Mouse (Mus musculus) forebrain, embryonic 12.5 days (tissue): Measurements from ENCODE around the gene Gtf2e1. TPM values are rescaled to one million over a fixed set of nuclear protein-coding genes. Genes with fewer than 3 reads are reported as not detected.
A peak's percentile ranks its signal among the peaks of the same experiment; 100 is the strongest.

Experiments
- ATAC-seq: fragments of 200-750 bp; cut with Nextera tagmentation; 2 replicates; pipeline ENCODE4 v1.8.0; 2017; ENCODE audit warnings: moderate TSS enrichment; ENCODE audit not compliant: low FRiP score
- H3K27ac ChIP-seq: fragments of 300-500 bp; sonication (generic); 2 replicates; pipeline ENCODE4 v1.5.1; 2016; ENCODE audit warnings: mild to moderate bottlenecking
- H3K27me3 ChIP-seq: fragments of 300-500 bp; sonication (generic); 2 replicates; pipeline ENCODE4 v1.6.1; 2016; ENCODE audit warnings: mild to moderate bottlenecking
- H3K36me3 ChIP-seq: fragments of 300-500 bp; sonication (generic); replicated peaks from 2 replicates; pipeline ENCODE4 v1.6.1; 2016; ENCODE audit warnings: mild to moderate bottlenecking
- H3K4me1 ChIP-seq: fragments of 300-500 bp; sonication (generic); 2 replicates; pipeline ENCODE4 v1.6.1; 2016
- H3K4me2 ChIP-seq: fragments of 300-500 bp; sonication (generic); 2 replicates; pipeline ENCODE4 v1.6.1; 2016; ENCODE audit warnings: mild to moderate bottlenecking, moderate library complexity
- H3K4me3 ChIP-seq: fragments of 300-500 bp; sonication (generic); replicated peaks from 2 replicates; pipeline ENCODE4 v1.5.1; 2016; ENCODE audit warnings: mild to moderate bottlenecking
- H3K9ac ChIP-seq: fragments of 300-500 bp; sonication (generic); 2 replicates; pipeline ENCODE4 v1.6.1; 2016; ENCODE audit warnings: mild to moderate bottlenecking
- H3K9me3 ChIP-seq: fragments of 300-500 bp; sonication (generic); 2 replicates; pipeline ENCODE4 v1.6.1; 2016
- WGBS: fragments of 180-500 bp; shearing (Covaris S2); methylation state at CpG from one replicate; pipeline ENCODE4 v1.1.7; 2016; 5-methylcytosine and 5-hydroxymethylcytosine counted together
- polyA plus RNA-seq: library from polyadenylated mRNA; unstranded; fragments of >200 nt; fragmentation: Nextera tagmentation; extraction: Ambion mirVana; gene quantifications from 2 replicates; pipeline ENCODE4 v1.2.1, GENCODE M21; 2016

Gtf2e1 gene
- polyA plus RNA-seq, 1 experiment from 2014 or later: 49.3 TPM

GRCm38 (mm10) chr16:37539240-37539610 is 364 bp downstream of the Gtf2e1 start:
- peak; percentile 69 for ATAC-seq
- Histone ChIP-seq H3K4me1 (peaks cover 33% of the 10 kb centered on the region), H3K9ac (peak overlapping the region; percentile 88), H3K9me3 (no peaks in the 10 kb centered on the region), H3K36me3 (peaks cover 20% of the 10 kb centered on the region), H3K4me3 (peak overlapping the region; percentile 78), H3K4me2 (peak overlapping the region; percentile 74), H3K27ac (peak overlapping the region; percentile 87), H3K27me3 (no peaks in the 10 kb centered on the region)
- under 1% methylated on average over 22 of the region's 22 CpGs for WGBS

- Histone ChIP-seq H3K27ac (no peak overlapping the region), H3K4me1 (peaks cover 32% of the 10 kb centered on the region), H3K4me3 (no peak overlapping the region), H3K36me3 (peaks cover 32% of the 10 kb centered on the region), H3K9ac (no peak overlapping the region), H3K27me3 (no peaks in the 10 kb centered on the region), H3K9me3 (no peaks in the 10 kb centered on the region), H3K4me2 (no peak overlapping the region)
- 87% methylated on average over 8 of the region's 8 CpGs for WGBS
- ATAC-seq: no peak
These were observed 6.1 kb downstream of the Gtf2e1 start for GRCm38 (mm10) chr16:37533369-37534068.

GRCm38 (mm10) chr16:37532046-37532445 is 7.5 kb downstream of the Gtf2e1 start:
- Histone ChIP-seq H3K27me3 (no peaks in the 10 kb centered on the region), H3K4me3 (no peak overlapping the region), H3K4me2 (no peak overlapping the region), H3K27ac (no peak overlapping the region), H3K9me3 (no peaks in the 10 kb centered on the region), H3K4me1 (peaks cover 24% of the 10 kb centered on the region), H3K36me3 (peaks cover 32% of the 10 kb centered on the region), H3K9ac (no peak overlapping the region)
- 96% methylated on average over 1 of the region's 1 CpGs for WGBS
- no peak for ATAC-seq

GRCm38 (mm10) chr16:37530170-37530569 is 9.4 kb downstream of the Gtf2e1 start:
- H3K4me3 ChIP-seq: no peak overlapping the region
- no peaks in the 10 kb centered on the region for H3K27me3 ChIP-seq
- no peak overlapping the region for H3K27ac ChIP-seq
- H3K4me2 ChIP-seq: no peak overlapping the region
- no peak overlapping the region for H3K9ac ChIP-seq
- WGBS: 90% methylated on average over 6 of the region's 6 CpGs
- H3K9me3 ChIP-seq: no peaks in the 10 kb centered on the region
- ATAC-seq: no peak
- H3K36me3 ChIP-seq: peaks cover 29% of the 10 kb centered on the region
- peaks cover 20% of the 10 kb centered on the region for H3K4me1 ChIP-seq

GRCm38 (mm10) chr16:37526688-37527223 is 12.8 kb downstream of the Gtf2e1 start:
- no peaks in the 10 kb centered on the region for H3K27me3 ChIP-seq
- no peak for ATAC-seq
- peaks cover 36% of the 10 kb centered on the region for H3K36me3 ChIP-seq
- H3K4me1 ChIP-seq: peaks cover 4% of the 10 kb centered on the region; the same call in 1 of the 2 replicates
- 94% methylated on average over 3 of the region's 3 CpGs for WGBS
- H3K9ac ChIP-seq: no peak overlapping the region
- H3K4me3 ChIP-seq: no peak overlapping the region
- no peak overlapping the region for H3K27ac ChIP-seq
- no peak overlapping the region for H3K4me2 ChIP-seq
- no peaks in the 10 kb centered on the region for H3K9me3 ChIP-seq

- Histone ChIP-seq H3K27ac (no peak overlapping the region), H3K9me3 (no peaks in the 10 kb centered on the region), H3K27me3 (no peaks in the 10 kb centered on the region), H3K4me2 (no peak overlapping the region), H3K9ac (no peak overlapping the region), H3K4me3 (no peak overlapping the region), H3K36me3 (peaks cover 44% of the 10 kb centered on the region), H3K4me1 (peaks cover 4% of the 10 kb centered on the region; the same call in 1 of the 2 replicates)
- ATAC-seq: no peak
- 98% methylated on average over 2 of the region's 2 CpGs for WGBS
These were observed 14.5 kb downstream of the Gtf2e1 start for GRCm38 (mm10) chr16:37525121-37525520.

- Histone ChIP-seq H3K4me1 (peaks cover under 1% of the 10 kb centered on the region; the same call in 1 of the 2 replicates), H3K9ac (no peak overlapping the region), H3K9me3 (no peaks in the 10 kb centered on the region), H3K27me3 (no peaks in the 10 kb centered on the region), H3K36me3 (peaks cover 59% of the 10 kb centered on the region), H3K27ac (no peak overlapping the region), H3K4me2 (no peak overlapping the region), H3K4me3 (no peak overlapping the region)
- no peak for ATAC-seq
- 91% methylated on average over 7 of the region's 7 CpGs for WGBS
These were observed 17.4 kb downstream of the Gtf2e1 start for GRCm38 (mm10) chr16:37522100-37522697.

- H3K9me3 ChIP-seq: no peaks in the 10 kb centered on the region
- no peaks in the 10 kb centered on the region for H3K4me1 ChIP-seq
- H3K27ac ChIP-seq: no peak overlapping the region
- H3K36me3 ChIP-seq: peaks cover 63% of the 10 kb centered on the region
- WGBS: 95% methylated on average over 2 of the region's 2 CpGs
- H3K27me3 ChIP-seq: no peaks in the 10 kb centered on the region
- H3K4me3 ChIP-seq: no peak overlapping the region
- H3K9ac ChIP-seq: no peak overlapping the region
- no peak for ATAC-seq
- no peak overlapping the region for H3K4me2 ChIP-seq
These were observed 19.2 kb downstream of the Gtf2e1 start for GRCm38 (mm10) chr16:37520190-37521040.

GRCm38 (mm10) chr16:37519721-37520120 is 19.9 kb downstream of the Gtf2e1 start:
- no peak for ATAC-seq

GRCm38 (mm10) chr16:37518662-37519061 is 20.9 kb downstream of the Gtf2e1 start:
- ATAC-seq: no peak
- 88% methylated on average over 2 of the region's 2 CpGs for WGBS
- no peak overlapping the region for H3K4me2 ChIP-seq
- no peak overlapping the region for H3K4me3 ChIP-seq
- peaks cover 59% of the 10 kb centered on the region for H3K36me3 ChIP-seq
- no peaks in the 10 kb centered on the region for H3K27me3 ChIP-seq
- no peaks in the 10 kb centered on the region for H3K4me1 ChIP-seq
- H3K9me3 ChIP-seq: no peaks in the 10 kb centered on the region
- no peak overlapping the region for H3K27ac ChIP-seq
- no peak overlapping the region for H3K9ac ChIP-seq

More at GRCm38 (mm10) chr16:37519721-37520120, 19.9 kb downstream of the Gtf2e1 start:
- Histone ChIP-seq H3K27ac (no peak overlapping the region), H3K36me3 (peaks cover 64% of the 10 kb centered on the region), H3K9ac (no peak overlapping the region), H3K9me3 (no peaks in the 10 kb centered on the region), H3K4me1 (no peaks in the 10 kb centered on the region), H3K4me3 (no peak overlapping the region), H3K4me2 (no peak overlapping the region), H3K27me3 (no peaks in the 10 kb centered on the region)
- 97% methylated on average over 1 of the region's 1 CpGs for WGBS

- Histone ChIP-seq H3K27me3 (no peaks in the 10 kb centered on the region), H3K4me3 (no peak overlapping the region), H3K4me1 (no peaks in the 10 kb centered on the region), H3K9me3 (no peaks in the 10 kb centered on the region), H3K27ac (no peak overlapping the region), H3K9ac (no peak overlapping the region), H3K4me2 (no peak overlapping the region), H3K36me3 (peaks cover 57% of the 10 kb centered on the region)
- ATAC-seq: no peak
- WGBS: 93% methylated on average over 4 of the region's 4 CpGs
These were observed 21.9 kb downstream of the Gtf2e1 start for GRCm38 (mm10) chr16:37517596-37518211.
